Mouse (Mus musculus) 416B (cell line): ENCODE results near the gene C2cd2.
"Not testable (repeated sequence)": the region's sequence is repeated elsewhere in the genome, so short reads cannot be mapped to it uniquely, and the experiment has no call there.

Experiments
- DNase-seq: peaks from one replicate; pipeline ENCODE4 v3.0.0; 2011; ENCODE audit warnings: low read depth

The C2cd2 gene

DNA sequence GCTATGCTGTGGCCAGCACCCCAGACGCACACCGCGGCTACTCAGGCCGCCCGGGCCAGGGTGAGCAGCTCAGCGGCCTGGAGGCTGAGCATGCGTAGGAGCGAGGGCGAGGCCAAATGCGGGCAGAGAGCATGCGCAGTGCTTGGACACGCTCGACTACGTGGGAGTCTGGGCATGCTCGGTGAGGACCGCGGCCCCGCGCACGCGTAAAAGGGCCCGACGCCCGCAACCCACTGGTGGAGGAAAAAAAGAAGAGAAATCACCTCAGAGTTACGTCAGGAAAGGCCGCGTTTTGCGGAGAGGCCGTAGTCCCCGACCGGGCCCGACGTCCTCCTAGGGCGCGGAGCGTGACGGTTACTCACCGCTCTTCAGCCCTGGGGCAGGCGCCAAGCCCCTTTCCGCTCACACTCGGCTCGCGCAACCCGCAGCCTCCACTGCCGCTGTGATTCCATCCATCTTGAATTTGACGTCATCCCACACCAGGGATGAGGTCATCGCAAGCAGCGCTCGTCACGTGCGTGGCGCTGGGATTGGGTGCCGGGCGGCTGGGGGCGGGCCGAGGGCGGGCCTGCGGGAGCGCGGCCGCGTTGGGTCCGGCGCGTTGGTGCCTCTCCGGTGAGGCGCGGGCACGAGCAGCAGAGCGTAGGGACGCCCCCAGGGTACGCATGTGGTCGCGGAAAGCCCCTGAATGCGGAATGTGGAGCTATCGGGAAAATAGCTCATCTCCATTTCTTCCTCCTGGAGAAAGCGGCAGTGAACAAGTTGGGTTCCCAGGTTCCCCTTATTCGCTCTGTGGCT, at the start of gene C2cd2, which contains the start of gene Zbtb21:
TSS of gene C2cd2 (minus strand) at position 448 of the 798 bp plus-strand sequence.
TSS of gene Zbtb21 (minus strand) at position 472 of the 798 bp plus-strand sequence.
- DNase-seq: peak; percentile 97

DNA sequence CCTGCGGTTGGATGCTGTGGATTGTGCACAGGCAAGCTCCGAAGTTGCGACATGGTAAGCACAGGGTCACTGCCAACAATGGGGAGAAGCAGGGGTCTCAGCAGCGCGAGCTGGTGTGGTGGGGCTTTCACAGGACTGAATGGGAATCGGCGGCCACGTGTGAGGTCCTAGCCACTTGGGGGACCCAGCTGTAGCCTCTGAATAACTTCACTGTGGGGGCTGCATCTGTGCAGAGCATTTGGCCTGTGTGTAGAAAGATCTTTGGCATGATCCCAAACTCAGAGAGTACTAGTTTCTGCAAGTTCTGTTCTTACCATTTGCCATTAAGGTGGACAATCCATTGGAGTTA, 35.0 kb upstream of the C2cd2 start:
- not testable (repeated sequence) for DNase-seq

DNA sequence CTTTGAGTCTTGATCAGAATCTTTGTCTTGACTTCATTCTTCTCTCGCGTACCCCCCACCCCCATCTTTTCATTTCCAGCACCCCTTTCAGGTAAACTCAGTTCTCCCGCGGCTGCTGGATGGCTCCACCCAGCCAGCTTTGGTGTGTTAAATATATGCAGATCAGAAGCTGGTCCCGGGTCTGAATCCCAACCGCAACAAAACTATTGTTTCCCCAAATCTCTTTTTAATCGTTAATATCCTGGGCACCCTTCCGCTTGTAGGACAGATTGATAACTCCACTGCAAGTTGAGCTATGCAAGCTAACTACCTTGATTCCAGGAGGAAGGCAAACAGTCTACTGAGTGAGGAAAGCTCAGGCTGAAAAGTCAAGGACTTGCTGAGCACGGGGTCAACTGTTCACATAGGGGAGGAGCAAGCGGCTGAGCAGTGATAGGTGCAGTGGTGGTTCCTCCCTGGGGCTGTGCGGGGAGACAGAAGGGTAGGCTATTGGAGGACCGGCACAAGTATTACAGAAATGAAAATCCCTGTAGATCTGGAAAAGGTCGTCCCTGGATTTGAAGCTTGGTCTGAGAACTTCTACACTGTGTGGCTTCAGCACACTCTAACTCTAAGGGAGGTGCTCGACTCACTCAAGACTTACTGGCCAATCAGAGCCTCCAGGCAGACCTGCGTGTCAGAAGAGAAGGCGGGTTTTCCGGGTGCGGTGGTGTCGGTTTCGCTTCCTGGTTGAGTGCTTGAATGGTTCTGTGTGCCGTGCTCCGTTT, 34.4 kb upstream of the C2cd2 start, which contains the start of gene B230307C23Rik:
TSS of gene B230307C23Rik (plus strand) at position 700 of the 767 bp plus-strand sequence.
- peak; percentile 96 for DNase-seq

DNA sequence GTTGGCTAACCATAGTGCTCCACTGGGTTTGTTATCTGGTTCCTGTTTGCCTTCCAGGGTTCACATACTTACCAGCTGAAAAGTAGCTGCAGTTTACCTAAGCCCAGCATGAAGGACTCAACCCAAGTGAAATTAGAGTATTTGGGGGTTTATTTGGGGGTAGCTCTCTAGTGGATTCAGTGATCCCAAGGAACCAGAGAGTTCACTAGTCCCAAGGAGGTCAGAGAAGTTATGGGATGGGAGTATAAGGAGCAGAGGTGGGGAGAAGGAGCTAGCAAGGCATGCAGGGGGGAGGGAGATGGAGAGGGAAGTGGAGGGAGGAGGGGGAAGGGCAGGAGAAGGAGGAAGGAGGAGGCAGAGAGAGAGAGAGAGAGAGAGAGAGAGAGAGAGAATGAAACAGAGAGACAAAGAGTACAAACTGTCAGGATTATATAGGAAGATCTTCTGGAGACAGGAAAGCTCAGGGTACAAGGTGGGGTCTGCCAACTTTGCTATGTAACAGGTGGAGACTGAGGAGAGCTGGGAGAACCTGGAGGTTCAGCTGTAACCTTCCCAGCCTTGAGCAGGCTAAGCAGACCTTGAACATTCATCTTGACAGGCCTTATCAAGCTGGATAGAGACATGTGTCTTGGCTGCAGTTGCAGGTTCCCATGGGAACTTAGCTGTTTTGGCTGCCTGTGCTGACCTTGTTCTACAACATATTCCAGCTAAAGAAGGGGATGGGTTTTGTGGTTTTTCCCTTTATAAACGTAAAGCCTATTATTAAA, 33.6 kb upstream of the C2cd2 start:
- peak; percentile 32 for DNase-seq

DNA sequence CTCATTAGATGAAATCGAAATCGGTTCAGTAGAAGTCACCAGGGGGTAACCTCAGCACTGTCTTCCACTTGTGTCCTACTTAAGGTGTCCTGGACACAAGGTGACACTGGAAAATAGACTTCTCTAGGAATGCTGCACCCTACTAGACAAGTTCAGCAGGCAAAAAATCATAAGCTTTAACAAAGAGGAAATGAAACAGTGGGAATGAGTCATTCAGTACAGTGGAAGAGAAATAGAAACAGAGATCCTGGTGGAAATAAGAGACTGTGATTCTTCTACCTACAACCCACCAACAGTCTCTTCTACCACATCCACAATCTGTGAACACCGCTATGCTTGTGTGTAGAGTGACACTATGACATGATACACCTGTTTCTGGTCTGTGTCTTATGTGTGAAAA, 30.1 kb upstream of the C2cd2 start:
- not testable (repeated sequence) for DNase-seq

DNA sequence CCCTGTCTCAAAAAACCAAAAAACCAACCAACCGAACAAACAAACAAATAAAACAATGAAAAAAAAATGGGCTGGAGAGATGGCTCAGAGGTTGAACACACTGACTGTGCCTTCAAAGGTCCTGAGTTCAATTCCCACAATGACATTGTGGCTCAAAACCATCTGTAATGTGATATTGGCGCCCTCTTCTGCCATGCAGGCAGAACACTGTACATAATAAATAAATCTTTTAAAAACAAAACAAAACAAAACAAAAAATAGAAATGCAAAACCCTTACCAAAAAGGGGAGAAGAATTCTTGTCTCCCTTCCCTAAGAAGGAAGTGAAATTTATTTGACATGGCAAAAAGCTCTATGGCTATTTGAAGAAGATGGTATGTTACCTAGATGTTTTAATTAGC, 29.1 kb upstream of the C2cd2 start:
- peak; percentile 46 for DNase-seq

DNA sequence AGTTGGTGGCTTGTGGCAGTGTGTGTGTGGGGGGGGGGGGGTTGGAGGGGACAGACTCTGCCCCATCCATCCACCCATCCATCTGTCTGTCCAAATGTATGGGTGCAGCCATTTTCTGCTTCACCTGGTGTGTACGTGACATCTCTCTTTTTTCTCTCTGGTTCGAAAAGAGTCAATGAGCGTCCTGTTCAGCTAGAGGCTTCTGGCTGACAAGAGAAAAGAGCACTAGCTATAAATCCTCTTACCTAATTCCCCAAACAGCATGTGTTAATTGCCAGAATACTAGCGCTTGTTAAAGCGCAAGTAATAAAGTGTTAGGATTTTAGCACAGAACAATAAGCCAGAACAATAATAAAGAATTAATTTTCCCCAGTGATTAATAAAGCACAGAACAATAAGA, 22.2 kb upstream of the C2cd2 start:
- DNase-seq: no peak

DNA sequence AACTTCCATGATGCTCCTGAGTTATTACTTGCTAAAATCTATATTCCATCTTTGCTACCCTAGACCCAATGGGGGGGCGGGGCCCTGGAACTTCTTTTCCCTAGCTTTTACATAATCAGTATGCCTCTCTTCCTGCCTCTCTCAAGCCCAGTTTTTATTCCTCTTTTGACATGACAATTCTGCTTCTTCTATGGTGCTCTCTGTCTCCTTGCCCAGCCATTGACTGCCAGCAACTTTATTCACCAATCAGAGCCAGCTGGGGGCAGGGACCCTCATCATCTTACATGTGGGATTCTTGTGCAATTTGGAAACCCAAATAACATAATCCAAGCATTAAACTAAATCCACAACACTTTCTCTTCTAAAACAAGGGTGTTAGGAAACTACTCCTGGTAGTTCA, 19.0 kb upstream of the C2cd2 start:
- DNase-seq: no peak

DNA sequence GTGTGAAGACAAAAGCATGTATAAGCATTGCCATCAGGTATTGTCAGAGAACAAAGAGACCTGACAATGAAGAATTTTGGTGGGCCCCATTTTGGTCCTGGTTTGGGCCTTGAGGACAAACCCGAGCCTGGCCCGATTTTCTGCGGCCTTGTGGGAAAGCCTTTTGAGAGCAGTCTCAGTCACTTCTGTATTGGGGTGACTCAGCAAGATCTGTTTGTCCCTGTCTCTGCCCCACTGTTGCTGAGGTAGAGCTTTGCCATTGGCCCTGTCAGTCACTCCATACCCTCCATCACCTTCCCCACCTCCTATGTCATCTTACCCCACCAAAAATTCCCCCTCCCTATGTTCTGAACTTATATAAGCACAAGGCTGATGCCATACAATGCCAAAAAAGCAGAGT, 15.3 kb upstream of the C2cd2 start:
- DNase-seq: no peak

DNA sequence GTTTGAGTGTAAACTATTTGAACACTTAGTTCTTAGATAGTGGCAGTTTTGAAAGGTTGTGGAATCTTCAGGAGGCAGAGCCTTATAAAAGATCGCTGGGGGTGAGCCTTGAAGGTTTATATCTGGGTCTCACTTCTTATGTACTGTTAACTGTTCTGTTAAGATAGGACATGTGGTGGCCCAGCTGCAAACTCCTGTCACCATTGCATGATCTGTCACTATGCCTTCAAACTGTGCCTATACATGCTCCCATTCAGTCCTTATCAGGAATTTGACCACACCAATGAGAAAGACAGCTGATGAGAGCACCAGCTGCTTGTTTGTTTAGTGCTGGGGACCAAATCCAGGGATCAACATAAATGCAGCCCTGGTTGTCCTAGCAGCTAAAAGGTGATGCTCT, 14.9 kb upstream of the C2cd2 start:
- DNase-seq: no peak

DNA sequence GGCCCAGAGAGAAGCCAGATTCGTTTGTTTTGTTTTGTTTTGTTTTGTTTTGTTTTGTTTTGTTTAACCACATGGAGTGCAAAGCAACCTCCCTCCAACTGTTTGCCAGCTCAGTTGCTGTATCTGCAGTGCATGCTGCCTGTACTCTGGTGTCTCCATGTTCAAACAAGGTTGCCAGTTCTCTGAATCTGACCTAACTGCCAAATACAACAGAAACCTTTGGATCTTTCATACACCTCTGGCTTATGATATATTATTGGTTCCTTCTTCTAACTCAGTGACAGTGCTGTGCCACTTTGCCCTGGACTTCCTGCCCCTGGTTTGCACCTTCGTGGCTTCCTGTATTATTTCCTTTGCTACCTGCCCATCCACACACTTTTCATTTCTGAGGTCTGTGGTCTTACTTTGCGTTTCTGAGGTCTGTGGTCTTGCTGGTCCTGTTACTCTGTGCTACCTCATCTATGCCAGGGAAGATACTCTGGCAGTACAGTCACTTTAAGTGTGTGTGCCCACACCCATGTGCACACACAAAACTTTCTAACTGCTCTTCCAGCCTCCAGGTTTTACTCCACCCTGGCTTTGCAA, 1.6 kb upstream of the C2cd2 start:
- no peak for DNase-seq

DNA sequence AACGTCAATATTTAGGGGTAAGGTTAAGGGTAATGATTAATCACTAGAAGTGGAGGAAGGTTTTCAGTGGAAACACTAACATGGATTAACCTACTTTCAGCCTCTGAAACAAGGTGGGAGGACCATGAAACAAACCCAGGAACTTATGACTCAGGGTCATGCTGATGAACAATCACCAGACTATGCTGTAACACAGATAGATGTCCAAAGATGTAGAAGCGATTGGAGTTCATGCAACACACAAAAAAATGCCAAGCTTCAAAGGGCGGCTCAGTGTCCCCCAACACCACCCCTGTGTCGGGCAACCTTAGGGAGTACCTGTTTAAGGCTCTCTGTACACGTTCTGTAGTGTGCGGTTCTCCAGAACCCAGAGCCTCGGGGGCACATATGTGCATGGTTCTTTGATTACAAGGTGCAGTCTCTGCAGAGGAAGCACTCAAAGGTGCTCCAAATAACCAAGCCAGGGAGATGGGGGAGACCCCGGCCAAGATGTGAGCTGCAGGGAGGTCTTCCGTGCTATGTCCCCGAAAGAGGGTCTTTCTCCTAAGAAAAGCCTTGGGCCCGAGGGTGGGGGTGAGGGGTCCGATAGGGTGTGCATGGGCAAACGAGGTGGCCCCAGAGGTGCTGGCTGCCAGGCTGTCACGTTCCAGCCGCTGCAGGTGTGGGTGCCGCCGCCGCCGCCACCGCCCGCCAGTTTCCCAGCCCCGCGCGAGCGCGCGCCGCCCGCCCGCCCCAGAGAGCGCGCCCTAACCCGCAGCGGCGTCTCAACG, 832 bp downstream of the C2cd2 start:
- DNase-seq: peak; percentile 71

DNA sequence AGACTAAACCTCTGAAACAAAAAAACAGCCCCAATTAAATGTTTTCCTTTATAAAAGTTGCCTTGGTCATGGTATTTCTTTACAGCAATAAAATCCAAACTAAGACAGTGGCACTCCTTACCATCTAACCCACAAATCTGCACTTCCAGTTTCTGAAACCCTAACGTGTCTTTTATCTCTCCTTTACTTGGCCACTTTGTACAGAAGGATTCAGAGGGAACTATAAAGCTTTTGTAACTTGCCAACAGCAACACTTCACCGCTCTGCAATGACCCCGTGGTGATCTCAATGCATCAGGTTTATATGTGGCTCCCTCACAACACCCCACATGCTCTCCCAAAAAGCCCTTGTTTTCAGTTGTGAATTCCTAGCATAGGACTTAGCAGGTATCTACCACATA, 2.0 kb downstream of the C2cd2 start:
- DNase-seq: no peak

DNA sequence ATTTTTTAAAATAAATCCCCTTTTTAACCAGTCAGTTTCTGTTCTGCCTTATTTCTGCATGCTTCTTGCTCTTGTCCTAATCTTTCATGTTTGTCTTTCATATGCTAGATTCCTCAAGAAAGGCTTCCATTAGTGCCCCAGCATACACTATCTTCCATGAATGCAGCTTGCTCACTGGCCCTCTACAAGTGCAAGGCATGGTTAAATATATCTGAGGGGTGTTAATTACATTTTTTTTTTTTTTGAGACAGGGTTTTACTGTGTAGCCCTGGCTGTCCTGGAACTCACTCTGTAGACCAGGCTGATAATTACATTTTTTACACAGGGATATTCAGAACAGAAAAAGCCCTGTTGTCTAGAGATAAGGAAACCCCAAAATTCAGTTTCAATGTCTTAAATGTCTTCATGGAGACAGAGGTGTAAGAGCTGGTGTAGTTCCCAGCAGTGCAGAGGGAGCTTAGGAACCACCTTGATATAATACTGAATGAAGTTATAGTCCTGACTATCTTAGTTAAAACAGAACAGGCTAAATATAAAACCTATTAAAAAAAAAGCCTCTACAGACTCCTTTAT, 3.9 kb downstream of the C2cd2 start:
- DNase-seq: no peak

DNA sequence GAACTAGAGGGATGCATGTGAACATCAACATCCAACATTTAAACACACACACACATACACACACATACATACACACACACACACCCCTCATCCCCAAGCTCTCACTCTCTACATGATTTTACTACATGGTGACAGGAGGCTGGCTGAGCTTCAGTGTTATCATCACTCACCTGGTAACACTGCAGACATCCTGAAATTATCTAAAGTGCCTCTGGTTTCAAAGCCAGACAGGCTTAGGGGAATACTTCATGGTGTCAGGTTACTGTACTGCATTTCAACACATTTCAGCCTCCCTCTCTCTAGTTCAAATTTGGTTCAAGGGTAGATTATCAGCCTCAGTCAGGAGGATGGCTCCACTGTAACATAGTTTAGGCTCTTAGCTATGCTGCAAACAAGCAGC, 4.8 kb downstream of the C2cd2 start:
- peak; percentile 47 for DNase-seq

DNA sequence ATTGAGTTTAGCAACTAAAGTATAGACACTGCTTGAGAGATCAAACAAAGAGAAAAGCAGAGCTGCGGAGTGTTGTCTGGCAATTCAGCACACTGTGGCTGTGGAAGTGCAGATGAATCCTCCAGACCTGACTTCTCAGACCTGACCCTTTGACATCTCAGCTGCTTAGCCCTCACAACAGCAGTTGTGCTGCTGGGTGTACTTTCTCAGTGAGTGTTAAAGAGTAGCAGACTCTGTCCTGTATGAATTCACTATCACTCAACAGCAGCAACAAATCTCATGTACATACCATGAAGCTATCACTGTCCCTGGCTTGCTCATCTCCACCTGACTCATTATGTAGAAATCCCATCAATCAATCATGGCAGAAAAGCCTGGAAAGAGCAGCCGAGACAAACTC, 6.4 kb downstream of the C2cd2 start:
- no peak for DNase-seq

DNA sequence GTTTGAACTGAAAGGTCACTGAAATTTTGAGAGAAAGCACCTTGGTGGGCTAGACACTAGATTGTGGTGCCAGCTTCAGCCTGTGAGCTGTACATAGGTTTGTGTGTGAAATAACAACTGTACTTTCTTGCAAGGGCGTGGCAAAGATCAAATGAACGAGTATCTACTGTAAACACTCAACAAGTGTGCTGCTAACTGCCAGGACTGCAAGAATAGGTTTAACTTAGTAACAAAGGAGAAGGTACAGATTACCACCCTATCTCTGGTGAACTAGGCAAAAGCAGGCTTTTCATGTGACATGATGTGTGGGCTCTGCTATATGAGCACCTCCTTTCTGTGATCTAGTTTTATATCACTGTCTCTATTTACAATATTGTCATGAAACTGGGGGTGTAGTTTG, 9.1 kb downstream of the C2cd2 start:
- DNase-seq: no peak

DNA sequence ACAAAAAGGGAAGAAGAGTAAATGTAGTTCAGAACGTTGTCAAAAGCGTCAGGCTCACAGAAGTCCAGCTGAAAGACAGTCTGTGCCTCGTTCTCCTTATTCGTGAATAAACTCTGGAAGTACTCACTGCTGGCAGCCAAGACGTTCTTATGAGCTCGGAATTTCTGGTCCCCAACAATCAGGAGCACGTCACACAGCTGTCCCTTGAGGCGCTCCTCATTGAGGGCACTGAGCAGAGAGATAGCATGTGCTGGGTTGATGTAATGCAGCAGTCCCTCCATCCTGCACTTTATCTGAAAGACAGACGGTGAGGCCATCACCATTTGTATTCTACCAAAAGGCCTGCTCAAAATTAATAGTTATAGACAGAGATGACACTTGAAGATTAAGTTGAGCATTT, 9.6 kb downstream of the C2cd2 start:
- DNase-seq: no peak

DNA sequence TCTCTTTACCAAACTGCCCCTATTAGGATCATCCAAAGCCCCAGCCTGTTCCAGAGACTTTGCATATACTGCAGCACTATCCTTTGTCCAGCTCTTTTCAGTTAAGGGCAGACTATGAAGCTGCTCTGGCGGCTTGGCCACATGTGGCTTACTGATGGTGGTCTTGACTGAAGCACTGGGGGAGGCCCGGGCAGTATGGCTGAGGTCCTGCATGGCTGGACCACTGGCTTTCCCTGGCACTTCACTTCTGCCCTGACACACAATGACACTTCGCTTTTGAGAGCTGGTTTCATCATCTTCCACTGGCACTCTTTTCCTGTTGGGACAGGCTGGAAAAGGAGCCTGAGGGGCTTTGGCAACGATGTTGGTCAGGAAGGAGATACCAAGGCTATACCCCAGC, 10.0 kb downstream of the C2cd2 start:
- DNase-seq: no peak

DNA sequence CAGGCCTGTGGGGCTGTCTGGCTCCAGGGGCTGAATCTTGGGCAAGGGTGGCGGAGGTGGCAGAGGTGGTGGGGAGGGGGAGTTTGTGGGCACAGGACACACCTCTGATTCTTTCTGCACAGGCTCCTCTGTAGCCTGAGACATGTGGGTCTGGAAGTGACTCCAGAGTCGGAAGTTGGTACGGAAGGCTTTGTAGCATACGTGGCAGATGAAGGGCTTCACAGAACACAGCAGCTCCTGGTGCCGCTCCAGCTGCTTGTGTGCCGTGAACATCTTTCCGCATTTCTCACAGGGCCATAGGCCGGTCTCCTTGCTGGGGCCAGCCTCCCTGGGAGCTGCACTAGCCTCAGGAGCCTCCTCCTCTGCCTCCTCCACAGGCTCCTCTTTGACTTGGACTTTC, 12.3 kb downstream of the C2cd2 start:
- no peak for DNase-seq

DNA sequence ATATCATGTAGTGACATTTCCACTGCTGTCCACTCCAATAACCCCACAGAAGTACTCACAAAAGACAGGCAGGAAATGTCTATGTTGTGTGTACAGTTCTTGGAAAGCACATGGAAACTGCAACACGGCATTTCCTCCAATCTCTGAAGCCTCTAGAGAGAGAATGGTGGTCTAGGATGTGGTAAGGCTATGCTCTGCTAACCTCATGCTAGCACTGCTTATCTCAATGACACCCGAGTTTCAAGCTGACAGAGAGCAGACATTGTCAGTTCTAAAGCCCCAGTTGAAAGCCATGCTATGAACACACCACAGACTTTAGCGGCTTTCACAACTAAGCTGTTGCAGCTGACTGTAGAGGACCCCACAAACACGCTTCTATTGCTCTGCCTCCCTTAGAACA, 13.6 kb downstream of the C2cd2 start:
- peak; percentile 47 for DNase-seq
